Mouse (Mus musculus) heart, embryonic 15.5 days (tissue): Measurements from ENCODE around the gene Kmo. TPM values are rescaled to one million over a fixed set of nuclear protein-coding genes. Genes with fewer than 3 reads are reported as not detected.

Source experiments
- ATAC-seq: fragments of 200-750 bp; cut with Nextera tagmentation; replicated peaks from 2 replicates; pipeline ENCODE4 v1.8.0; 2017; ENCODE audit warnings: low read depth, moderate TSS enrichment; ENCODE audit not compliant: insufficient number of reproducible peaks, insufficient read depth, low FRiP score
- H3K27ac ChIP-seq: fragments of 300-500 bp; sonication (generic); 2 replicates; pipeline ENCODE4 v1.5.1; 2015; ENCODE audit warnings: mild to moderate bottlenecking, inconsistent platforms
- H3K27me3 ChIP-seq: fragments of 300-500 bp; sonication (generic); 2 replicates; pipeline ENCODE4 v1.6.1; 2015; ENCODE audit warnings: inconsistent platforms
- H3K36me3 ChIP-seq: fragments of 300-500 bp; sonication (generic); 2 replicates; pipeline ENCODE4 v1.6.1; 2015; ENCODE audit warnings: mild to moderate bottlenecking, inconsistent platforms
- H3K4me1 ChIP-seq: fragments of 300-500 bp; sonication (generic); replicated peaks from 2 replicates; pipeline ENCODE4 v1.6.1; 2015; ENCODE audit warnings: inconsistent platforms
- H3K4me2 ChIP-seq: fragments of 300-500 bp; sonication (generic); 2 replicates; pipeline ENCODE4 v1.6.1; 2015; ENCODE audit warnings: inconsistent platforms, mild to moderate bottlenecking, moderate library complexity
- H3K4me3 ChIP-seq: fragments of 300-500 bp; sonication (generic); 2 replicates; pipeline ENCODE4 v1.5.1; 2015; ENCODE audit warnings: mild to moderate bottlenecking, inconsistent platforms
- H3K9ac ChIP-seq: fragments of 300-500 bp; sonication (generic); 2 replicates; pipeline ENCODE4 v1.6.1; 2015; ENCODE audit warnings: mild to moderate bottlenecking, inconsistent platforms
- H3K9me3 ChIP-seq: fragments of 300-500 bp; sonication (generic); replicated peaks from 2 replicates; pipeline ENCODE4 v1.6.1; 2016; ENCODE audit warnings: inconsistent platforms
- WGBS: fragments of 180-500 bp; shearing (Covaris S2); methylation state at CpG from one replicate; pipeline ENCODE4 v1.1.7; 2015; ENCODE audit warnings: mixed read lengths; 5-methylcytosine and 5-hydroxymethylcytosine counted together
- polyA plus RNA-seq: library from polyadenylated mRNA; unstranded; fragments of >200 nt; fragmentation: Nextera tagmentation; extraction: Ambion mirVana; gene quantifications from 2 replicates; pipeline ENCODE4 v1.2.1, GENCODE M21; 2015

Kmo gene
- polyA plus RNA-seq, 1 experiment from 2014 or later = 0.20 TPM

GRCm38 (mm10) chr1:175637677-175638076, 17.5 kb downstream of the Kmo start:
- 60% methylated on average over 7 of the region's 7 CpGs for WGBS
- ATAC-seq = no peak

GRCm38 (mm10) chr1:175639072-175639471, 18.9 kb downstream of the Kmo start:
- H3K4me3 ChIP-seq = no peak overlapping the region
- H3K27ac ChIP-seq = no peak overlapping the region
- 79% methylated on average over 7 of the region's 7 CpGs for WGBS
- H3K4me1 ChIP-seq = no peaks in the 10 kb centered on the region
- no peak overlapping the region for H3K4me2 ChIP-seq
- no peaks in the 10 kb centered on the region for H3K9me3 ChIP-seq
- no peaks in the 10 kb centered on the region for H3K36me3 ChIP-seq
- no peaks in the 10 kb centered on the region for H3K27me3 ChIP-seq
- ATAC-seq = no peak
- no peak overlapping the region for H3K9ac ChIP-seq

More at GRCm38 (mm10) chr1:175637677-175638076, 17.5 kb downstream of the Kmo start:
- Histone ChIP-seq H3K27me3 (no peaks in the 10 kb centered on the region), H3K9me3 (no peaks in the 10 kb centered on the region), H3K27ac (no peak overlapping the region), H3K9ac (no peak overlapping the region), H3K4me3 (no peak overlapping the region), H3K36me3 (no peaks in the 10 kb centered on the region), H3K4me1 (no peaks in the 10 kb centered on the region), H3K4me2 (no peak overlapping the region)

- no peak overlapping the region for H3K4me2 ChIP-seq
- H3K36me3 ChIP-seq = no peaks in the 10 kb centered on the region
- 68% methylated on average over 6 of the region's 6 CpGs for WGBS
- no peaks in the 10 kb centered on the region for H3K27me3 ChIP-seq
- H3K4me1 ChIP-seq = no peaks in the 10 kb centered on the region
- H3K9ac ChIP-seq = no peak overlapping the region
- no peak overlapping the region for H3K27ac ChIP-seq
- no peak for ATAC-seq
- no peak overlapping the region for H3K4me3 ChIP-seq
- H3K9me3 ChIP-seq = no peaks in the 10 kb centered on the region
Observed at GRCm38 (mm10) chr1:175640435-175641150, 20.4 kb downstream of the Kmo start.

- H3K4me1 ChIP-seq = no peaks in the 10 kb centered on the region
- no peak overlapping the region for H3K9ac ChIP-seq
- no peak for ATAC-seq
- H3K4me3 ChIP-seq = no peak overlapping the region
- H3K27ac ChIP-seq = no peak overlapping the region
- WGBS = 56% methylated on average over 5 of the region's 5 CpGs
- no peaks in the 10 kb centered on the region for H3K36me3 ChIP-seq
- no peak overlapping the region for H3K4me2 ChIP-seq
- no peaks in the 10 kb centered on the region for H3K9me3 ChIP-seq
- no peaks in the 10 kb centered on the region for H3K27me3 ChIP-seq
Observed at GRCm38 (mm10) chr1:175643496-175644265, 23.5 kb downstream of the Kmo start.

GRCm38 (mm10) chr1:175646952-175647351, 26.8 kb downstream of the Kmo start:
- 62% methylated on average over 9 of the region's 9 CpGs for WGBS
- Histone ChIP-seq H3K4me2 (no peak overlapping the region), H3K27ac (no peak overlapping the region), H3K9me3 (no peaks in the 10 kb centered on the region), H3K4me3 (no peak overlapping the region), H3K4me1 (no peaks in the 10 kb centered on the region), H3K27me3 (no peaks in the 10 kb centered on the region), H3K36me3 (no peaks in the 10 kb centered on the region), H3K9ac (no peak overlapping the region)
- ATAC-seq = no peak

- Histone ChIP-seq H3K36me3 (no peaks in the 10 kb centered on the region), H3K27me3 (no peaks in the 10 kb centered on the region), H3K4me1 (no peaks in the 10 kb centered on the region), H3K9ac (no peak overlapping the region), H3K27ac (no peak overlapping the region), H3K4me3 (no peak overlapping the region), H3K9me3 (no peaks in the 10 kb centered on the region), H3K4me2 (no peak overlapping the region)
- no peak for ATAC-seq
- 89% methylated on average over 4 of the region's 4 CpGs for WGBS
Observed at GRCm38 (mm10) chr1:175648615-175649014, 28.4 kb downstream of the Kmo start.

GRCm38 (mm10) chr1:175659900-175660299, 39.7 kb downstream of the Kmo start:
- ATAC-seq = no peak
- Histone ChIP-seq H3K4me3 (no peak overlapping the region), H3K9ac (no peak overlapping the region), H3K9me3 (no peaks in the 10 kb centered on the region), H3K27ac (no peak overlapping the region), H3K4me2 (no peak overlapping the region), H3K36me3 (peaks cover 3% of the 10 kb centered on the region; the same call in 1 of the 2 replicates), H3K4me1 (no peaks in the 10 kb centered on the region), H3K27me3 (no peaks in the 10 kb centered on the region)
- 85% methylated on average over 4 of the region's 4 CpGs for WGBS

- no peak overlapping the region for H3K4me2 ChIP-seq
- no peak overlapping the region for H3K9ac ChIP-seq
- H3K27ac ChIP-seq = no peak overlapping the region
- no peaks in the 10 kb centered on the region for H3K36me3 ChIP-seq
- ATAC-seq = peak; percentile 47; the same call in 1 of the 2 replicates
- no peaks in the 10 kb centered on the region for H3K4me1 ChIP-seq
- H3K9me3 ChIP-seq = no peaks in the 10 kb centered on the region
- H3K27me3 ChIP-seq = no peaks in the 10 kb centered on the region
- WGBS = 63% methylated on average over 5 of the region's 5 CpGs
- no peak overlapping the region for H3K4me3 ChIP-seq
Observed at GRCm38 (mm10) chr1:175668666-175669405, 48.7 kb downstream of the Kmo start.

GRCm38 (mm10) chr1:175669456-175669855, 49.3 kb downstream of the Kmo start:
- Histone ChIP-seq H3K9ac (no peak overlapping the region), H3K4me2 (no peak overlapping the region), H3K27ac (no peak overlapping the region), H3K27me3 (no peaks in the 10 kb centered on the region), H3K36me3 (no peaks in the 10 kb centered on the region), H3K4me1 (no peaks in the 10 kb centered on the region), H3K4me3 (no peak overlapping the region), H3K9me3 (no peaks in the 10 kb centered on the region)
- 83% methylated on average over 3 of the region's 3 CpGs for WGBS
- no peak for ATAC-seq

GRCm38 (mm10) chr1:175670042-175670441, 49.9 kb downstream of the Kmo start:
- no peaks in the 10 kb centered on the region for H3K27me3 ChIP-seq
- H3K27ac ChIP-seq = no peak overlapping the region
- H3K36me3 ChIP-seq = no peaks in the 10 kb centered on the region
- 84% methylated on average over 7 of the region's 7 CpGs for WGBS
- H3K4me3 ChIP-seq = no peak overlapping the region
- H3K9ac ChIP-seq = no peak overlapping the region
- no peaks in the 10 kb centered on the region for H3K4me1 ChIP-seq
- no peaks in the 10 kb centered on the region for H3K9me3 ChIP-seq
- ATAC-seq = no peak
- no peak overlapping the region for H3K4me2 ChIP-seq

- 17% methylated on average over 1 of the region's 1 CpGs for WGBS
- Histone ChIP-seq H3K27me3 (no peaks in the 10 kb centered on the region), H3K9ac (no peak overlapping the region), H3K27ac (no peak overlapping the region), H3K36me3 (no peaks in the 10 kb centered on the region), H3K4me1 (no peaks in the 10 kb centered on the region), H3K9me3 (no peaks in the 10 kb centered on the region), H3K4me3 (no peak overlapping the region), H3K4me2 (no peak overlapping the region)
- ATAC-seq = no peak
Observed at GRCm38 (mm10) chr1:175671626-175672025, 51.4 kb downstream of the Kmo start.
